Mouse (Mus musculus): ENCODE data around the gene Fnbp1.

DNA sequence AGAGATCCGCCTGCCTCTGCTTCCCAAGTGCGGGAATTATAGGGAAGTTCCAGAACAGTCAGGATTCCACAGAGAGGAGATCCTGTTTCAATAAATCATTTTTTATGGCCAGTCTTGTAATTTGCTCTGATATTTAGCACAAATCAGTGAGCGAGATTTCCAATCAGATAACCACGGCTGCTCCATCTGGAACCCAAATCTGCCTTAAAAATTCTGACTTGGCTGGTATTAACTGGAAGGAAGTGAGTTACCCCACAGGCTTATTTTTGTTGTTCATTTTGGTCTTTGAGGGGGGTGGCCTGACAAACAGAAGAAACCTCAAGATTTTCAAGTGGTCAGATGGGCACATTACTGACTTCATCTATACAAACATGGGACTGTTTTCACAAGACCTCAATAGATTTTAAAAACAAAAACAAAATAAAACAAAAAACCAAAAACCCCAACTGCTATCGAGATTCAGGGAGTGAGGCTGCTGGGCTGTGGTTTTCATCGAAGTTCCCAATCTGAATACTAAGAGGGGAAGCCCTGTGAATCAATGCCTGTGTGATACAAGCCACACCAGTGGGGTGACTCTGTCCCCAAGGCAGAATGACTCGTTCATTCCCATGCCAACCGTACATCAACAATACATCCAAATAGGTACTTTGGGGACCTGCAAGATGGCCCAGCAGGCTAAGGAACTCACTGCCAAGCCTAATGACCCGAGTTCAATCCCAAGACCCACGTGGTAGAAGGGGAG, 23.0 kb downstream of the Fnbp1 start:
- no peak for TF ChIP-seq CTCF (IDR thresholded peaks at IDR 0.05; ENCODE audit: low read depth)
- no peak for TF ChIP-seq EP300 (IDR thresholded peaks at IDR 0.05; ENCODE audit: low read depth)

All from liver, postnatal 0 days (tissue).